Mouse (Mus musculus): Measurements from ENCODE around the gene Cdca8.
A peak's percentile ranks its signal among the peaks of the same experiment; 100 is the strongest.

Cdca8 gene

DNA sequence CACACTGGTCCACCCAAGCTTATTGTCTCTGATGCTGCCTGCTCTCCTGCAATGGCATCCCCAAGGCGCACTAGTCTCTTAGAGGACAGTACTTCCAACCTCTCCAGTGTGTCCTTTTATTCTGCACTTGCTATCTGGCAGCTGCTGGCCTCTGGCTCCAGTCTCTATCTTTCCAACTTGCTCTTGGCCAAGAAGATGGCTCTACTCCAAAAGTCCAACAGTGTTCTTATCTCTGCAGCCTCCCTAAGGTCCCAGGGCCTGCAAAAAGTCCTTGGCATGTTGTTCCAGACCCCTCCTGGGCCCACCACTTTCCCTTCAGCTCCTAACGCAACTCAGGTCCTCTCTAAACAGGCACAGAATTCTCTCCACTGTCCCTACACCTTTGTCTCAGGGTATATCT lies 18.2 kb upstream of the Cdca8 start:
- DNase-seq (ENCODE audit: extremely low spot score, low spot score): no peak

DNA sequence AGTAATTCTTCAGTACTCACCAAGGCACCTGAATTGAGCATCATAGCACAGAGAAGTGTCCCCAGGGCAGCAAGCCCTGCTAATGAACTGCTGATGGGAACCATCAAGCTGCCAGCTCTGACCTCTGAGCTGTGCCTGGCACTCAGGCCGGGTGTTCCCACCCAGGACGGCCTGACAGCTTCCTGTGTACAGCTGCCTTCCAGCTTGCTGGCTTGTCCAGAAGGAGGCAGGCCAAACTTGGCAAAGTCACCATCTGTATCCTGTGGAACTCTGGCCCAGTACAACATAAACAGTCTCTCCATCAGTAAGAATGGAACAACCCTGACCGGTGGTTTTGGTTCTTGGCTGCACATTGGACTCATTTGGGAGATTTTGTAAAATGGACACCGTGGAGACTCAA lies 14.4 kb upstream of the Cdca8 start:
- DNase-seq (ENCODE audit: extremely low spot score, low spot score): no peak

DNA sequence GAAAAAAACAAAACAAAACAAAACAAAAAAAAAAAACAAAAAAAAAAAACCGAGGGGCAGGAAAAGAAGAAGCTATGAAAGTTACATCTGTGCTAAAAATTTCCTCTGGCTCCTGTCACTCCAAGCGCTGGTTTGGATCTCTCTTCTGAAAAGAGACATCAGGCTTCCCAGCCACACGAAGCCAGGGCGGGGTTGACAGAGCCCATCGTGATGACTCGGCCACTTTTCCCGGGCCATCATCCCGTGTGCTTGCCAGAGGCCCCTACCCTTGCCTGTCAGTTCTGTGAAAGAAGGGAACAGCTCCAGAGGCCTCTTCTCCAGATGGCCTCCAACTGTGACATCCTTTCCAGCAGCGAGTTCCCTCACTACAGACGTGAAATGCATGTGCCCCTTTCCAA lies 11.9 kb upstream of the Cdca8 start:
- no peak for DNase-seq (ENCODE audit: extremely low spot score, low spot score)

DNA sequence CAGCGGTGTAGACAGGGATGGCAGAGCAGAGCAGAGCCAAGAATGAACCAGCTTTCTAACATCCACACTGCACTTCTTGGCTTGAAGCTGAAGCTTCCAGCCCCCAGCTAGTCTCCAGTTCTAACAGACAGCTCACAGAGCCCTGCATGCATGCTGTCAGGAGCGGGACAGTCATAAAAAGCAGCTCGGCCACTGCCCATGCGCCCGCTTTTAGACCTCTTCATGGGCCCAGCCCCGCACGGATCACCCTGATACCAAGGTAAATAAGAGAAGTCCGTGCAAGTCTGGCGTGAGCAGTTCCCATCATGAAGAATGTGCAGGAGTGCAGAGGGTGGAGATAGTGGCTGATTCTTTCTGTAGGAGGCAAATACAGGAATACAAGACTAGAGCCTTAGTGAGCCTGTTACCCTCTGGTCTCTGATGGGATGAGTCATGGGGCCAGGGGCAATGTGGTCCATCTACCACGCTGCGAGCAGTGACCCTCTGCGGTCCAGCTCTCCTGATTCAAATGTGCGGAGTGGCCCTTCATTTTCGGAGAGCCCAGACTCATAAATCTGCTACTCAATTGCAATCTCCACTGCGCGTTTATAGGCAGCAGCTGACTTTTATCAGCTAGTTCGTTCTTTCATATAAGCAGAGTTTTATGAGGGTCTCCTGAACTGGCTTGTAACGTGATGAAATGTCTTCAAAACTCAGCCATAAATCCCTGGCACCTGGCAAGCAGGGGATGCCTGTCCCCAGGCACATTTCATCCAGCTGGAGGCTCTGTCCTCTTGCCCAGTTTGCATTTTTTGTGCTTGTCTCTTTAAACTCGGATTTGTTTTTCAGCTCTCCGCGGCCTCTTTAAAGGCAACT lies 11.3 kb upstream of the Cdca8 start:
- no peak for DNase-seq (ENCODE audit: extremely low spot score, low spot score)

DNA sequence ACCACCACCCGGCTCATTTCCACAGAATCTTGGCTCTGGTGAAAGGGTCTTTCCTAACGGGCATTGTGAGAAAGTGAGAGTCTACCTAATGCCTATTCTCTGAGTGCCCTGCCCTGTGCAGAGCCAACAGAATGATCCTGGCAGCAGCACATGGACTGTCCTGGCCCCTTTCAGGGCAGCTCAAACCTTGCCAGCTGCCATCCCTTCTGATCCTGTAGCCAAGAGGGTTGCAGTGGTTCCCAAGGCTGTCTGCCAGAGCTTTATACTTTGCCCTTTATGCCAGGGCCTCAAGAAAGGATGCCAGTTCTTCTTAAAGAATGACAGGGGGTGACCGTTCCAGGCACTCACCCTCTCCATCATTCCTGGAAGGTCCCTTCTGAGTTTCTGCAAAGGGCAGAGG lies 10.4 kb upstream of the Cdca8 start:
- no peak for DNase-seq (ENCODE audit: extremely low spot score, low spot score)

DNA sequence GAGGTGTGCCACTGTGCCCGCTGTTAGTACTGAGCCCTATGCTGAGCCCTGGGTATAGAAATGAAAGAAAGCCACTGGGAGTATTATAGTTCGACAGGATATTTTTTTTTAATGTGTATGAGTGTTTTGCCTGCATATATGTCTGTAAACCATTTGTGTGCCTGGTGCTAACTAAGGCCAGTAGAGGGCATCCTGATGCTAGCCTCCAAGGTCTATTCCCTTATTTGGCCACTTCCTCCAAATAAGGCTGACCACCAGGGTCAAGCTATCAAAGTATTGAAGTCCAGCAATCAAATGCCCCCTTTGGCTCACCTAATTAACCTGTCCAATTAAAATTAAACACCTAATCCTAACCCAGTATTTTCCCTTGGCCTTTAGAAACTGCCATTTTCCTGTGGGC lies 5.8 kb upstream of the Cdca8 start:
- DNase-seq (ENCODE audit: extremely low spot score, low spot score): no peak

DNA sequence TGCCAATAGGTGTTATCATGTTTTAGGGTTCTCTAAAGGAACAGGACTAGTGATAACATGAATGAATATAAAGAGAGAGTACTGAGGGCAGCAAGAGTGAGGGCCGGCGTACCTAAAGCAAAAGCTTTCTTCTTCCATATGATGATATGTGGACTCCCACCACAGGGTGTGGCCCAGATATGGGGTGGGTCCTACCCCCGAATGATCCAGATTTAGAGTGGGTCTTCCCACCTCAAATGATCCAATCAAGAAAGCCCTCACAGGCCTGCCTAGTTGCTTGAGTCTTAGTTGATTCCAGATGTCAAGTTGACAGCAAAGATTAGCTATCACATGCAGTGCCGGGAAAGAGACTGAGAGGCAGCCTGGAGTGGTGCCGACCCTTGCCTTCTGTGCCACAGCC lies 4.7 kb upstream of the Cdca8 start:
- DNase-seq (ENCODE audit: extremely low spot score, low spot score): no peak

DNA sequence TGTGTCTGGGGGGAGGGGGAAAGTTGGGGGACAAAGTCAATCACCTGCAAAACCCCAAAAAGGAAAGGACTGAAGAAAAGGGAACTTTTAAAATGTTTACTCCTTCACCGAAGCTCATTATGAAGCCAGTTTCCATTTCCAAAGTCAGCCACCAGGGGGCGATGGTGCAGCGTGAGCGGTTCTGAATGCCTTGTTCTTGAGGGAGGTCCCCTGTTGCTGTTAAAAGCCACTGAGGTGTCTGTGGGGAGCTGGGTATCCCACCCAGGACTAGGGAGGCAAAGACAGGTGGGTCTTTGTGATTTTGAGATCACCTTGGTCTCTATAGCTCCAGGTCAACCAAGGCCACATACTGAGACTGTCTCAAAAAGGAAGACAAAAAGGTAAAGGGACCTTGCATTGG lies 3.9 kb upstream of the Cdca8 start:
- peak; percentile 92 for DNase-seq (ENCODE audit: extremely low spot score, low spot score)

DNA sequence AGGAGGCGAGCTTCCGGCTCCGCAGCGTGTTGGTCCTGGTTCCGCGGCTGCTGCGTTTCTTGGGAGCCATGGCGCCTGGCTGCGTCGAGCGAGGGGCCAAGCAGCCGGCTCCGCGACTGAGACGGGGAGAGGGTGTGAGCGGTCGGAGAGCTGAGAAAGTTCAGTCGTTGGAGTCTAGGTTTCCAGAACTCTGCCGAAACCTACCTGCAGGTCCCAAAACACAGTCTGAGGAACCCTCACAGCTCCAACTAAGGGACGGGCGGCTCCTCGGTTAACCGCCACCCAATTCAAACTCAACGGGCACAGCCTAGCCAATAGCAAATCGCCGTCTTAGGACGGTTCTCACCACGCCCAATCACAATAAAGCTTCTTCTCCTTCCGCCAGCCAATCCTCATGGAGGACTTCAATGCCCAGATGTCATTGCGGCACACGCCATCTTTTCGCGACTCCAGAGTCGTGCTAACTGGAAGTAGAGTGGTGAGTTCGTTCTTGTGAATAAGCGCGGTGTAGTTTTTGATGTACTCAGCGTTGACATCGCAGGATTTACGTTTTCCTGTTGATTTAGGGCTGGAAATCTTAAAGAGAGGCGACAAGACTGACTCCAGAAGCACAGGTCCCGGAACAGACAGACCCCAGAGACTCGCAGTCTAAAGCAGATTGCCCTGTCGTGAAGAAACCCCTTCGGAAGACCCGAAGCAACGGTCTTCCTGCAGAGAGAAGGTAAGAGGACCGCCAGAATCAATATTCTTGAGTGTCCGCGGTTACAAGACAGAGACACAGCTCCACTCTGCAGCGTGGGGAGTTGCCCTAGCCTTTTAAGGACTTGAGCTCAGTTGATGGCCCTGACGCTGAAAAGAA lies 2.3 kb downstream of the Cdca8 start, which contains the start of gene 9930104L06Rik:
Gene 9930104L06Rik (plus strand): TSS at position 436 of the 859 bp plus-strand sequence.
- peak; percentile 91 for DNase-seq (ENCODE audit: extremely low spot score, low spot score)

DNA sequence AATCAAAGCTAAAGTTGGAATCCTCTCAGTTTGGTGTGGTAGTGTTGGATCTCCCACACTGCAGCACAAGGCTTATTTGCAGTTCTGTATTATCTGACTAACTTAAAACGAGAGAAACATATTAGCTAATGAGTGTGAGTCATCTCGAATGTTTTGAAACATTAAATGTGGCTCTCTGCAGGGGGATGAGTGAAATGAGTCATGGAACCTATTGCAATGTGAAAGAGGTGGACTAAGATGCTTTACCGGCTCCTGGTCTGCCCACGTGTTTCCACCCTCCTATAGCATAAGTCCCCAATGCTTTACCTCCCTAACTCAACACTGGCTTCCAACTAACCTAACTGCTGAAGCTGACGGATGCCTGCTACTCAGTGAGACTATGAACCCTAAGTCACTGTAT lies 11.0 kb downstream of the Cdca8 start:
- DNase-seq (ENCODE audit: extremely low spot score, low spot score): no peak

DNA sequence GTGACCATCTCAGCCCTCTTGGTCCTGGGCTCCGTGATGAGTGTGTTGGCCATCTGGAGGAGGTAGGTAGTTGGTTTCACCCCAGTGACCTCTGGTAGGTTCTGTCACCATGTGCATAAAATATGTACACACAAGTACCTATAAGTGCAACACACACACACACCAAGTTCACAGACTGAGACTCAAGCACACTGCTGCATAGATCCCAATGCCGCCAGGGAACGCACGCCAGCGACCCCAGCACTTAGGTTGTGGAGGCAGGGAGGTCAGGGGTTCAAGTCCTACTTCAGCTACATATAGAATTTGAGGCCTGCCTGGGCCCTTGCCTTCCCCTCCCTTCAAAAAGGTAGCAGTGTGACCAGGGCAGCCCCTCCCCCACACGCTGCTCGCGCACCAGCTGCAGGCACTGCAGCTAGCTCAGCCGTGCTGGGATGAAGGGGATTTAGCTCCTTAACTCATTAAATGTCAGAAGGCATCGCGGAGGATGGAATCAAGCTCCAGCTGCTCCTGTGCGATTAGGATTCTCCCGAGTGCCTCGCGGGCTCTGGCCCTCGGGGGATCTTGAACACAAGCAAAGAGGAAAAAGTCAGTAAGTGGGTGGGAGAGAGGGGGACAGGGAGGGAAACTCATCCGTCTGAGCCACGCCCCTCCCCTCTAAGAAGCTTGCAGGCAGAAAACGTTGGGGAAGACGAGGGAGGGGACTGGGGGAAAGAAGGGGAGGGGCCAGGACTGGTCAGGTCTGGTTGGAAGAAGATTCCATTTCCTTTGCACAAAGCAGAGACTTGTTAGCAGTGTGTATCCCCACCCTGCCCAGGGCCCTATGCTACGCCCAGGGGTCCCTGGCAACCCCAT lies 32.9 kb downstream of the Cdca8 start:
- DNase-seq (ENCODE audit: extremely low spot score, low spot score): peak; percentile 61

DNA sequence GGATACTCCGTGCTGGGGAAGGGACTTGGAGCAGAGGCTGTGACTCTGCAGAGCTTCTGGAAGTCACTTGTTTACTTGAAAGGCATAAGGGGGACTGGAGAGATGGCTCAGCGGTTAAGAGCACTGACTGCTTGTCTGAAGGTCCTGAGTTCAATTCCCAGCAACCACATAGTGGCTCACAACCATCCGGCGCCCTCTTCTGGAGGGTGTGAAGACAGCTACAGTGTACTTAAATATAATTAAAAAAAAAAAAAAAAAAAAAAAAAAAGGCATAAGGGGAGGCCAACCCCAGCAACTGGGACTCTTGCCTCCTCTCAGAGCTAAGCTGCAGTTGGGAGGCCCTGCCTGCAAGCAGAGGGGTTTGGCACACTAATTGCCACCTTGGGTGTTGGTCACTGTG lies 33.7 kb downstream of the Cdca8 start:
- no peak for DNase-seq (ENCODE audit: extremely low spot score, low spot score)

DNA sequence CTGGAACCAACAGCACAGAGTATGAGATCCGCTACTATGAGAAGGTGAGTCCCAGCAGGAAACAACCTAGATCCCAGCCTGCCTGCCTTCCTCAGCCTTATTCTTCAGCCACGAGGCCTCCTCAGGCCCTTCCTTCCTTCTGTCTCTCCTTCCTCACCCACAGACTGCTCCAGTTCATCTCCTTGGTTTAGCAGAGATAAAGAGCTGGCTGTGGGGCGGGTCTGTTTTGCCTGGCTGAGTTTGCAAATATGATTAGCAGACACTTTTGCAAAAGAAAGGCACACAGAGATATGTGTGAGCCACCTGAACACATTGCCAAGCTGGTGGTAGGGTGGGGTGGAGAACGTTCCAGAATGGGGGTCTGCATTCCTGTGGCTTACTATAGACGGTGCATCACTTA lies 39.2 kb downstream of the Cdca8 start:
- DNase-seq (ENCODE audit: extremely low spot score, low spot score): no peak

DNA sequence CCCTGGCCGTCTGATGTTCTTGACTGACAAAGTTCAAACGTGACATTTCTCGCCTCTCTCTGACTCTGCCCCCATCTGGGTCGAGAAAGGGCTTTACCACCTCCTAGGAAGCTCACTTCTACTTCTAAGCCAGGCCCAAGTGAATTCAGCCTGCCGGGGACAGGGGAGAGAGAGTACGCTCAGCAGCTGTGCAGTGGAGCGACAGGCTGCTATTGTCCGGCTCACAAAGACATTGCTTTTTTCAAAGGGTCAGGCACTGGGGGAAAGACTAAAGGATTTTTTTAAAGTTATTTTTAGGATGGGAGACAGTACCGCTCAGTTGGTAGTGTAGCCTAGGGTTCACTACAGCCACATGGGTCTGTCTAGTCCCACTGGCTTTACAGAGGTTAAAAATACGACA lies 40.7 kb downstream of the Cdca8 start:
- DNase-seq (ENCODE audit: extremely low spot score, low spot score): no peak

DNA sequence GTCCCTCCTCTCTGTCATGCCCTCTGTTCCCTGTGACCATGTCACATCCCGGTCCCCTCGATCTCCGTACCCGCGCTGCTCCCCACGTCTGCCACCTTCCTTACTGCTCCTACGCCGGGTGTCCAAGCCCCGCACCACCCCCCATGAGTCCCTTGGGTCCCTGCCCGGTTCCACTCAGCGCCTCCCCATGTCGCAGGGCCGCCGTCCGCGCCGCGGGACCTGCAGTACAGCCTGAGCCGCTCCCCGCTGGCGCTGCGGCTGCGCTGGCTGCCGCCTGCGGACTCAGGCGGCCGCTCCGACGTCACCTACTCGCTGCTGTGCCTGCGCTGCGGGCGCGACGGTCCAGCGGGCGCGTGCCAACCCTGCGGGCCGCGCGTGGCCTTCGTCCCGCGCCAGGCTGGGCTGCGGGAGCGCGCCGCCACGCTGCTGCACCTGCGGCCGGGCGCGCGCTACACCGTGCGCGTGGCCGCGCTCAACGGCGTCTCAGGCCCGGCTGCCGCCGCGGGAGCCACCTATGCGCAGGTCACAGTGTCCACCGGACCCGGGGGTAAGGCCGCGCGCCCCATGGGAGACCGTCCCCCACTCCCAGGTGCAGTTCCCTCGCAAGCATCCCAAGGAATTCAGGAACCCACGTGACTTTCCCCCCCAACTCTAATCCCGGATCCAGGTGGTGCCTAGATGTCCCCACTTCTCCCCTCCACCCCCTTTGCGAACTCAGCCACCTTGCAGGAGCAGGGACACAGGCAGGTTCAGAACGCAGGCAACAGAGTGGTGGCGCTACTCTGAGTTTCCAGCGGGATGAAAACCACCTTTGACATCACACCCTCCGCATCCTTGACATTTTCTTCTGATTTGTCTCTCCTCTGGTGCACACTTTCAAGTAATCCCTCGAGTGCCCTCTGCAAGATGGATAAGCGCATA lies 44.3 kb downstream of the Cdca8 start:
- DNase-seq (ENCODE audit: extremely low spot score, low spot score): peak; percentile 42

DNA sequence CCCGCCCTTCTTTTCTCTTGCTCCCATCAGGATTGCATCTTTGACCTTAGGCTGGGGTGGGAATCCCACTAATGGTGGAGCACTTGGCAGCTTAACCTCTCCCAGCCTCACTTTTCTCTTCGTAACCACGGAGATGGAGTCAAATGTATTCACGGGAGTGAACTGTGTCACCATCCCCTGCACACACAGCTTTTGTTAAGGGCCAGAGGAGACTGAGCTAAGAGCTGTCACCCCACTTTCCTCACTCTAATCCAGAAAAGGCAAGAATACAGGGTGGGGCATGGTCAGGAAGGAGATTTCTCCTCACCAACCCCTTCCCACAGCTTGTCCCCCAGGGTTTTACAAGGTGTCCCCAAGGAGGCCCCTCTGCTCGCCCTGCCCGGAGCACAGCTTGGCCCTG lies 45.3 kb downstream of the Cdca8 start:
- no peak for DNase-seq (ENCODE audit: extremely low spot score, low spot score)

DNA sequence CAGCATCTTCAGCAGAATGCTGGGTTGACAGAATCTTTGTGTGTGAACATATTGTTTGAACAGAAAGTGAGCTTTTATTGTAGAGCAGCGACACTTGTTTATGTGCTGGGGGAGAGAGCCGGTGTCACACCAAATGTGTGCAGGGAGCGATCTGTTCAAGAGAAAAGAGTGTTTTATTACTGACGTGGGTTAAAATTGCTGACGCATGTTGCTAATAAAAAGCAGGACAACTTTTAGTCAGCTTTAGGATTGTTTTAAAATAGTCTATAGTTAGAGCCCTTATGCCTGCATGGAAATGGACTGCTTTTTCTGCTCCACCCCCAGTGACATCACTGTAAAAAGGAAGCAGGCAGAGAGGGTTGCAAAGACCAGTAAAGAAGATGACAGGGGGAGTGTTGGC lies 48.3 kb downstream of the Cdca8 start:
- DNase-seq (ENCODE audit: extremely low spot score, low spot score): no peak

DNA sequence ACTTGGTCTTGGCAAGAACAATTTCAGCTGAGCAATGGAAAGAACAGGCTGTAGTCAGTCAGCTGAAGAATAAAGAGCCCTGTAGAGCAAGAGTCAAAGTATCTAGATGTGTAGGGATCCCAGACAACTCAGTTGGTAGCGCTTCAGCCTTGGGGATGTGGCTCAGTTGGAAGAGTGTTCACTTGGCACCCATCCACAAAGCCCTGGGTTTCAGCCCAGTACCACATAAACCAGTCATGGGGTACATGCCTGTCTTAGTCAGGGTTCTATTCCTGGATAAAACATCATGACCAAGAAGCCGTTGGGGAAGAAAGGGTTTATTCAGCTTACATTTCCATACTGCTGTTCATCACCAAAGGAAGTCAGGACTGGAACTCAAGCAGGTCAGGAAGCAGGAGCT lies 49.2 kb downstream of the Cdca8 start:
- DNase-seq (ENCODE audit: extremely low spot score, low spot score): no peak

DNA sequence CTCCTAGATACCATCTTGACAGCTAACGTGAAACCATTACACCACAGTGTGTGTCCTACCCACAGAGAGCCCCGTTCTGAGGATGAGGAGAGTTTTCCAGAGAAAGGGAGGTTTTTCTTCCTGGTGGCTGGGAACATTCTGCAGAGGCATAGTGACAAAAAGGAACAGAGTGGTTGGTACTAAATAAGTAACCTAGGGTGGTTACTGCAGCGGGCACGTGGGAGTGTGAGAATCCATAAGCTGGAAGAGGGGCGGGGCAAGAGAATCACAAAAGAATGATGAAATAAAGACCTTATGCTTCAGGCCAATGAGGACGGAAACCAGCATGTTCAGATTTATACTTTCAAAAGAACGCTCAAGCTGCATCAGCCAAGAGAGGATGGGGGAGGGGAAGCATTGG lies 50.4 kb downstream of the Cdca8 start:
- DNase-seq (ENCODE audit: extremely low spot score, low spot score): no peak

DNA sequence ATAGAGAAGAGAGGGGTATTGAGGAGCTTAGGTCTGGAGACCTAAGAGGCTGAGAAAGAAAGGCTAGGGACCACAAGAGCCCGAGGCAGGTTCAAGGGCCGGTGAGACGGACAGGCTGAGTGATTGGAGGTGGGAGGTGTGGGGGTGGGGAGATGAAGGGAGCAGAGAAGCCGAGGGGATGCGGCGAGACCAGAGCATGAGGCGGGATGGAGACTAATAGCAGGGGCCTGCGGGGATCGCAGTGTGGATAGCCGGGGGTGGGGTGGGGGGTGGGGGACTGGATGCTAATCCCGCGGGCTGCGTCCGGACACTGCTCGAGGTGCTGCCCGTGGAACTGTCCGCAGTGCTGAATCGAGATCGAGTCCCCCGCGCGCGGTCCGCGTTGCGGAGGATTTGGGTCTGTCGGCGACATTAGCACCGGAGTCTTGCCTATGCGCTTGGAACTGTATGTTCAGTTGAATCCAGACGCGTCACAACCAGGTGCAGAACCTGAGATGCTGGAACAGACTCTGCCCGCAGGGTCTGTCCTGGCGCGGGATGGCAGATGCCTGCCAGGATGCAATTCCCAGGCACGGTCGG lies 56.9 kb downstream of the Cdca8 start:
- peak; percentile 58 for DNase-seq (ENCODE audit: extremely low spot score, low spot score)

All from neural tube, embryonic 10.5 days (tissue).